Mouse (Mus musculus) MEL (cell line): ENCODE measurements at regions not wholly inside any gene's neighbourhood (a gene's known extent, or its start where the extent isn't known, plus 50 kb on each side); places are given as distances from the start of the nearest gene placed in this dataset.

ENCODE experiments used
- DNase-seq: peaks from one replicate; pipeline ENCODE4 v3.0.0; 2011; ENCODE audit warnings: low read depth, low spot score
- H3K27ac ChIP-seq: 2 replicates; pipeline ENCODE4 v1.5.1; 2012; ENCODE audit warnings: low read depth, mild to moderate bottlenecking, control low read depth, low read length, moderate library complexity; ENCODE audit not compliant: control insufficient read depth
- H3K27me3 ChIP-seq, 2 experiments: fragments of 150-350 bp in 1 of 2; sonication (generic) in 1 of 2; 2 replicates each; pipeline ENCODE4 v1.6.1; 2012; ENCODE audit warnings: low read length in 2 of 2, mild to moderate bottlenecking in 2 of 2, improper control_type of control experiment in 1 of 2, moderate library complexity in 1 of 2; ENCODE audit not compliant: insufficient read depth in 2 of 2, control insufficient read depth in 1 of 2
- H3K36me3 ChIP-seq, 2 experiments: 2 replicates each; pipeline ENCODE4 v1.6.1; 2012 to 2014; ENCODE audit warnings: low read length in 2 of 2, improper control_type of control experiment in 1 of 2, inconsistent platforms in 1 of 2, mild to moderate bottlenecking in 1 of 2; ENCODE audit not compliant: insufficient read depth in 2 of 2, control insufficient read depth in 1 of 2
- H3K4me1 ChIP-seq, 2 experiments: fragments of 150-350 bp in 1 of 2; sonication (generic) in 1 of 2; 2 replicates each; pipeline ENCODE4 v1.6.1; 2012; ENCODE audit warnings: low read length in 2 of 2, improper control_type of control experiment in 1 of 2, mild to moderate bottlenecking in 1 of 2; ENCODE audit not compliant: insufficient read depth in 2 of 2, control insufficient read depth in 1 of 2
- H3K4me3 ChIP-seq, 2 experiments: fragments of 150-350 bp in 1 of 2; sonication (generic) in 1 of 2; 2 replicates each; pipeline ENCODE4 v1.5.1; 2012; ENCODE audit warnings: low read depth in 2 of 2, low read length in 2 of 2, mild to moderate bottlenecking in 2 of 2, moderate library complexity in 2 of 2, control low read depth in 1 of 2, improper control_type of control experiment in 1 of 2; ENCODE audit not compliant: control insufficient read depth in 1 of 2, insufficient read depth in 1 of 2
- H3K79me2 ChIP-seq: 2 replicates; pipeline ENCODE4 v1.6.1; 2012; ENCODE audit warnings: mild to moderate bottlenecking, low read length, moderate library complexity; ENCODE audit not compliant: control insufficient read depth, poor library complexity, insufficient read depth
- H3K9ac ChIP-seq: 2 replicates; pipeline ENCODE4 v1.6.1; 2012; ENCODE audit warnings: low read depth, mild to moderate bottlenecking, control low read depth, low read length, moderate library complexity; ENCODE audit not compliant: control insufficient read depth, poor library complexity, severe bottlenecking
- H3K9me3 ChIP-seq: fragments of 150-350 bp; sonication (generic); replicated peaks from 2 replicates; pipeline ENCODE4 v1.6.1; 2012; ENCODE audit warnings: mild to moderate bottlenecking, low read length, improper control_type of control experiment, moderate library complexity; ENCODE audit not compliant: insufficient read depth
- CHD1 ChIP-seq: IDR thresholded peaks from 2 replicates; pipeline ENCODE4 v1.6.1; 2012; ENCODE audit warnings: low read depth, mild to moderate bottlenecking, inconsistent platforms, low read length, improper control_type of control experiment
- E2F4 ChIP-seq: IDR thresholded peaks from 2 replicates; pipeline ENCODE4 v1.6.1; 2011; ENCODE audit warnings: low read depth, low read length, improper control_type of control experiment, borderline replicate concordance
- ELF1 ChIP-seq: IDR thresholded peaks from 2 replicates; pipeline ENCODE4 v1.6.1; 2014; ENCODE audit warnings: low read depth, mild to moderate bottlenecking, inconsistent platforms, low read length, improper control_type of control experiment, moderate library complexity
- EP300 ChIP-seq, 2 experiments: IDR thresholded peaks; 2 replicates each; pipeline ENCODE4 v1.6.1; 2011; ENCODE audit warnings: improper control_type of control experiment in 2 of 2, low read length in 2 of 2, low read depth in 1 of 2, mild to moderate bottlenecking in 1 of 2
- ETS1 ChIP-seq: IDR thresholded peaks from 2 replicates; pipeline ENCODE4 v1.6.1; 2012; ENCODE audit warnings: low read depth, mild to moderate bottlenecking, inconsistent platforms, low read length, improper control_type of control experiment, moderate library complexity
- GATA1 ChIP-seq: IDR thresholded peaks from 2 replicates; pipeline ENCODE4 v1.6.1; 2011; ENCODE audit warnings: low read depth, low read length, improper control_type of control experiment
- JUND ChIP-seq: IDR thresholded peaks from 2 replicates; pipeline ENCODE4 v1.6.1; 2011; ENCODE audit warnings: low read depth, mild to moderate bottlenecking, improper control_type of control experiment, low read length
- MAX ChIP-seq: IDR thresholded peaks from 2 replicates; pipeline ENCODE4 v1.6.1; 2011; ENCODE audit warnings: low read length, improper control_type of control experiment
- MEF2A ChIP-seq: IDR thresholded peaks from 2 replicates; pipeline ENCODE4 v1.6.1; 2014; ENCODE audit warnings: low read depth, mild to moderate bottlenecking, inconsistent platforms, low read length, improper control_type of control experiment; ENCODE audit not compliant: poor library complexity, insufficient replicate concordance, severe bottlenecking; ENCODE audit errors: extremely low read depth
- MYC ChIP-seq: IDR thresholded peaks from 2 replicates; pipeline ENCODE4 v1.6.1; 2011; ENCODE audit warnings: low read depth, mild to moderate bottlenecking, low read length, improper control_type of control experiment, moderate library complexity
- RCOR1 ChIP-seq: IDR thresholded peaks from 2 replicates; pipeline ENCODE4 v1.6.1; 2012; ENCODE audit warnings: low read depth, mild to moderate bottlenecking, inconsistent platforms, low read length, improper control_type of control experiment
- TBP ChIP-seq: IDR thresholded peaks from 2 replicates; pipeline ENCODE4 v1.8.0; 2011; ENCODE audit warnings: low read depth, low read length, improper control_type of control experiment
- TCF12 ChIP-seq: IDR thresholded peaks from 2 replicates; pipeline ENCODE4 v1.6.1; 2014; ENCODE audit warnings: low read depth, mild to moderate bottlenecking, inconsistent platforms, low read length, improper control_type of control experiment, moderate library complexity
- UBTF ChIP-seq: IDR thresholded peaks from 2 replicates; pipeline ENCODE4 v1.6.1; 2012; ENCODE audit warnings: low read depth, mild to moderate bottlenecking, inconsistent platforms, low read length, improper control_type of control experiment, moderate library complexity, borderline replicate concordance; ENCODE audit not compliant: insufficient read depth
- USF1 ChIP-seq: IDR thresholded peaks from 2 replicates; pipeline ENCODE4 v1.6.1; 2014; ENCODE audit warnings: low read depth, mild to moderate bottlenecking, inconsistent platforms, low read length, improper control_type of control experiment, moderate library complexity
- USF2 ChIP-seq, 2 experiments: IDR thresholded peaks; 2 replicates each; pipeline ENCODE4 v1.6.1; 2011 to 2012; ENCODE audit warnings: improper control_type of control experiment in 2 of 2, low read length in 2 of 2, borderline replicate concordance in 1 of 2, inconsistent platforms in 1 of 2, low read depth in 1 of 2, mild to moderate bottlenecking in 1 of 2; ENCODE audit not compliant: insufficient read depth in 1 of 2
- ZC3H11A ChIP-seq: IDR thresholded peaks from 2 replicates; pipeline ENCODE4 v1.6.1; 2012; ENCODE audit warnings: low read depth, mild to moderate bottlenecking, inconsistent platforms, low read length, improper control_type of control experiment

GRCm38 (mm10) chr9:116323871-116324721, 148.9 kb upstream of the Tgfbr2 start:
- Histone ChIP-seq H3K27ac (no peak overlapping the region), H3K9me3 (no peaks in the 10 kb centered on the region), H3K79me2 (no peaks in the 10 kb centered on the region), H3K4me1 (no peaks in the 10 kb centered on the region), H3K36me3 (no peaks in the 10 kb centered on the region), H3K27me3 (no peaks in the 10 kb centered on the region), H3K4me3 (no peak overlapping the region), H3K9ac (no peak overlapping the region)
- TF ChIP-seq MAX = no peak
- no peak for TF ChIP-seq RCOR1
- no peak for TF ChIP-seq EP300 (IDR thresholded peaks at IDR 0.05; ENCODE audit: low read depth in 1 of 2, low read length in 2 of 2)
- no peak for TF ChIP-seq MEF2A
- no peak for TF ChIP-seq ETS1
- no peak for TF ChIP-seq USF1
- TF ChIP-seq TBP = no peak
- TF ChIP-seq USF2 (IDR thresholded peaks at IDR 0.05; ENCODE audit: borderline replicate concordance in 1 of 2, insufficient read depth in 1 of 2, low read depth in 1 of 2, low read length in 2 of 2) = no peak
- no peak for TF ChIP-seq CHD1
- TF ChIP-seq GATA1 = no peak
- no peak for TF ChIP-seq JUND
- TF ChIP-seq TCF12 = no peak
- no peak for DNase-seq

GRCm38 (mm10) chr9:116321908-116322307, 146.7 kb upstream of the Tgfbr2 start:
- H3K4me1 ChIP-seq = no peaks in the 10 kb centered on the region
- H3K79me2 ChIP-seq = no peaks in the 10 kb centered on the region
- H3K27me3 ChIP-seq = no peaks in the 10 kb centered on the region
- H3K36me3 ChIP-seq = no peaks in the 10 kb centered on the region
- H3K4me3 ChIP-seq = no peak overlapping the region
- H3K9me3 ChIP-seq = no peaks in the 10 kb centered on the region
- no peak overlapping the region for H3K27ac ChIP-seq
- no peak for DNase-seq
- no peak overlapping the region for H3K9ac ChIP-seq
- TF ChIP-seq ELF1 (no peak), TBP (no peak)
- TF ChIP-seq, all 39 proteins: peak for 0

- Histone ChIP-seq H3K4me1 (no peaks in the 10 kb centered on the region), H3K27ac (no peak overlapping the region), H3K4me3 (no peak overlapping the region), H3K36me3 (no peaks in the 10 kb centered on the region), H3K27me3 (no peaks in the 10 kb centered on the region), H3K79me2 (no peaks in the 10 kb centered on the region), H3K9me3 (no peaks in the 10 kb centered on the region), H3K9ac (no peak overlapping the region)
- no peak for DNase-seq
- TF ChIP-seq E2F4 (no peak), MYC (no peak), ETS1 (no peak), ZC3H11A (no peak), UBTF (no peak)
Observed at GRCm38 (mm10) chr9:116319421-116319820, 144.3 kb upstream of the Tgfbr2 start.
